14 mouse cellular contexts compared by ENCODE assay signal in the genomic region with DNA sequence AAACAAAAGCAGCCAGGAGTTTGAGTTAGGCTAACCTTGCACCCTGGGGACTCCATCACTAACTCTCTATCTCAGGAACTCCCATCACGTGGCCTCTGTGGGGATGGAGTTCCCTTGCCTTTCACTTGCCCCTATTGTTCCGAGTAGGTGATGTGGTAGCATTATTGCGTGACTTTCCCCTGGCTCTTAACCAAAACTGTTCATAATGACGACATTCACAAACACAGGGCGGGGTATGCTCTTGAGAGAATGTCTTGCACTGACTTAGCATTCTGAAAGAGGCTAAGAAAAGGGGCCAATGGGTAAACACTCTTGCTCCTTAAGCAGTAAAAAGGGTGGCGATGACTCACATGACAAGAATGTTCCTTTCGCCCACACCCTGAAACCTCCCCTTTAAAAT. TPM values are rescaled to one million over a fixed set of nuclear protein-coding genes. Genes with fewer than 3 reads are reported as not detected.
A peak's percentile ranks its signal among the peaks of the same experiment; 100 is the strongest.
DNase-seq lines count a peak whose midpoint lies in the region; ATAC-seq and TF ChIP-seq lines count a peak whose summit lies in the region.
"Had no signal": no experiment of that assay in that cellular context is flagged by ENCODE, and none has a peak within 500 bp of the region (broad histone marks: within the 10 kb centered on the region; RNA-seq: fewer than 3 reads in every experiment).

No protein-coding gene starts in this region.

- H3K9ac ChIP-seq in intestine, embryonic 16.5 days (ENCODE audit: low read depth, low read length), result no peak overlapping the region
- no peak overlapping the region for H3K9ac ChIP-seq in stomach, embryonic 16.5 days (ENCODE audit: low read length)
- H3K9ac ChIP-seq: heart, embryonic 15.5 days; hindbrain, embryonic 15.5 days had no signal

- TF ChIP-seq POLR2A in cerebellum, adult 2 months (IDR thresholded peaks at IDR 0.05; ENCODE audit: borderline replicate concordance, insufficient read depth, low read length), result no peak

- no peaks in the 10 kb centered on the region for H3K36me3 ChIP-seq in intestine, embryonic 16.5 days (ENCODE audit: control insufficient read depth, insufficient read depth, low read length)
- H3K36me3 ChIP-seq in stomach, embryonic 16.5 days (ENCODE audit: control insufficient read depth, insufficient read depth, low read length), result no peaks in the 10 kb centered on the region
- H3K36me3 ChIP-seq: heart, embryonic 15.5 days; hindbrain, embryonic 15.5 days had no signal

- H3K27ac ChIP-seq in intestine, embryonic 16.5 days (ENCODE audit: low read length), result no peak overlapping the region
- 0 out of 2 replicates have a peak overlapping the region, but pooled peaks have one; percentile 16 for H3K27ac ChIP-seq in stomach, embryonic 16.5 days (ENCODE audit: low read length)
- no peak overlapping the region for H3K27ac ChIP-seq in cerebellum, adult 2 months (ENCODE audit: insufficient read depth, low read length)
- H3K27ac ChIP-seq: heart, embryonic 15.5 days; hindbrain, embryonic 15.5 days; macrophage had no signal

- peak; percentile 5 for DNase-seq in urinary bladder, postnatal 14 days (ENCODE audit: low spot score)
- DNase-seq in urinary bladder, adult 2 months (ENCODE audit: low spot score), result no peak
- DNase-seq in R1 (ENCODE audit: low read depth, low spot score), result peak; percentile 96
- DNase-seq in layer of hippocampus, postnatal 36 days, result no peak
- no peak for DNase-seq in cerebellum, adult 2 months
- DNase-seq: cerebellum, postnatal 36 days had no signal

- H3K9me3 ChIP-seq in intestine, embryonic 16.5 days (ENCODE audit: control insufficient read depth, low read length), result no peaks in the 10 kb centered on the region
- no peaks in the 10 kb centered on the region for H3K9me3 ChIP-seq in stomach, embryonic 16.5 days (replicated peaks; ENCODE audit: control insufficient read depth, low read length)
- H3K9me3 ChIP-seq: heart, embryonic 15.5 days; hindbrain, embryonic 15.5 days had no signal

- H3K4me1 ChIP-seq in intestine, embryonic 16.5 days (ENCODE audit: control insufficient read depth, insufficient read depth, low read length), result no peaks in the 10 kb centered on the region
- no peaks in the 10 kb centered on the region for H3K4me1 ChIP-seq in stomach, embryonic 16.5 days (ENCODE audit: control insufficient read depth, insufficient read depth, low read length)
- no peaks in the 10 kb centered on the region for H3K4me1 ChIP-seq in cerebellum, adult 2 months (ENCODE audit: control insufficient read depth, insufficient read depth, low read length)
- H3K4me1 ChIP-seq: heart, embryonic 15.5 days; hindbrain, embryonic 15.5 days had no signal

- WGBS in intestine, embryonic 16.5 days, result 69% methylated on average over 7 of the region's 7 CpGs
- 55% methylated on average over 7 of the region's 7 CpGs for WGBS in stomach, embryonic 16.5 days
- WGBS in cerebellum, adult 2 months, result 56% methylated on average over 7 of the region's 7 CpGs

- no peak overlapping the region for H3K4me3 ChIP-seq in intestine, embryonic 16.5 days (ENCODE audit: low read length)
- no peak overlapping the region for H3K4me3 ChIP-seq in stomach, embryonic 16.5 days (replicated peaks; ENCODE audit: low read length)
- no peak overlapping the region for H3K4me3 ChIP-seq in cerebellum, adult 2 months (replicated peaks; ENCODE audit: insufficient read depth, low read depth, low read length)
- H3K4me3 ChIP-seq: heart, embryonic 15.5 days; hindbrain, embryonic 15.5 days had no signal

- ATAC-seq in intestine, embryonic 16.5 days, result peak; percentile 55
- ATAC-seq in stomach, embryonic 16.5 days (ENCODE audit: insufficient read depth, low FRiP score), result peak; percentile 79; the same call in 1 of the 2 replicates
- ATAC-seq in inflammation-experienced regulatory T-cells, adult 6 months, result no peak

- no peak overlapping the region for H3K4me2 ChIP-seq in intestine, embryonic 16.5 days (ENCODE audit: low read depth, low read length)
- no peak overlapping the region for H3K4me2 ChIP-seq in stomach, embryonic 16.5 days (ENCODE audit: low read depth, low read length)
- H3K4me2 ChIP-seq: heart, embryonic 15.5 days; hindbrain, embryonic 15.5 days had no signal

- H3K27me3 ChIP-seq in intestine, embryonic 16.5 days (replicated peaks; ENCODE audit: control insufficient read depth, insufficient read depth, low read length), result no peaks in the 10 kb centered on the region
- no peaks in the 10 kb centered on the region for H3K27me3 ChIP-seq in stomach, embryonic 16.5 days (ENCODE audit: control insufficient read depth, insufficient read depth, low read length)
- H3K27me3 ChIP-seq in cerebellum, adult 2 months (ENCODE audit: control insufficient read depth, insufficient read depth, low read length), result no peaks in the 10 kb centered on the region
- H3K27me3 ChIP-seq: heart, embryonic 15.5 days; hindbrain, embryonic 15.5 days had no signal

- no peak for TF ChIP-seq CTCF in cerebellum, adult 2 months (IDR thresholded peaks at IDR 0.05; ENCODE audit: borderline replicate concordance, insufficient read depth, low read depth, low read length)

RNA-seq across cellular contexts. Expression of a gene that starts 15.5 kb away (rescaled TPM):
- 5.5 and 5.9 TPM in 2 replicates for polyA plus RNA-seq in urinary bladder, adult 2 months (2012; rRNA removed)
- 1.2 and 1.4 TPM in 2 replicates for polyA plus RNA-seq in intestine, embryonic 16.5 days (2015; fragmentation: Nextera tagmentation; extraction: Ambion mirVana)
- 0.30 and 0.46 TPM in 2 replicates for polyA plus RNA-seq in stomach, embryonic 16.5 days (2015; fragmentation: Nextera tagmentation; extraction: Ambion mirVana)
- 10 to 100 TPM; 17.1 to 18.8 TPM for total RNA-seq in layer of hippocampus, postnatal 36 days (2021)
- not detected for polyA plus RNA-seq in inflammation-experienced regulatory T-cells, adult 6 months (2017; shearing (Covaris generic))
- polyA plus RNA-seq in cerebellum, adult 2 months (2012; rRNA removed), result 0.41 and 0.54 TPM in 2 replicates
- polyA plus RNA-seq: limb, embryonic 11.5 days; testis, adult 2 months had no signal

Comparison
In these comparisons a context has a peak if more than half of its experiments do, and no peak if none do; other contexts are left out.
1. DNase-seq: peak in urinary bladder, postnatal 14 days (single experiment) and R1 (single experiment); none in urinary bladder, adult 2 months (single experiment), layer of hippocampus, postnatal 36 days (0 of 2) and cerebellum, adult 2 months (0 of 2).